Mouse (Mus musculus): ENCODE measurements at regions not wholly inside any gene's neighbourhood (a gene's known extent, or its start where the extent isn't known, plus 50 kb on each side); places are given as distances from the start of the nearest gene placed in this dataset.

DNA sequence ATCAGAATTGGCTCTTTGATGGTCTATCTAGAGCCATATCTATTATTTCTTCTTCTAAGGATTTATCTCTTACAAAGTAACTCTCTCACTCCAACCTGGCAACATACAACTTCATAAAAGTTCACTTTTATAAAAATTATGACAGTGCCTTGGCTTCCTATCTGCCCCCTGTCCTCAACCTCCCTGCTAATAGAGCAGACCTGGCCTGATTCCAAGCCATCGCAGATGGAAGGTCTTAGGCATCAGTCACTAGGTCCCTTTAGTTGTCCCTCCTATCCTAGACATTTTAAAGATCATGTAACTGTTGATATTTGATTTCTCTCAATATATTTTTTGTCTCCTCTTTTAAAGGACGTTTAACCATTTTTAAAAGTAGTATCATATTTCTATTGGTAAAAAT is 1974.3 kb upstream of the Slc39a10 start:
- DNase-seq (ENCODE audit: low read depth, low spot score) = no peak

- peak; percentile 20 for DNase-seq (ENCODE audit: low read depth, low spot score)
Measured at GRCm38 (mm10) chr1:48881373-48881772, 1988.7 kb upstream of the Slc39a10 start.

DNA sequence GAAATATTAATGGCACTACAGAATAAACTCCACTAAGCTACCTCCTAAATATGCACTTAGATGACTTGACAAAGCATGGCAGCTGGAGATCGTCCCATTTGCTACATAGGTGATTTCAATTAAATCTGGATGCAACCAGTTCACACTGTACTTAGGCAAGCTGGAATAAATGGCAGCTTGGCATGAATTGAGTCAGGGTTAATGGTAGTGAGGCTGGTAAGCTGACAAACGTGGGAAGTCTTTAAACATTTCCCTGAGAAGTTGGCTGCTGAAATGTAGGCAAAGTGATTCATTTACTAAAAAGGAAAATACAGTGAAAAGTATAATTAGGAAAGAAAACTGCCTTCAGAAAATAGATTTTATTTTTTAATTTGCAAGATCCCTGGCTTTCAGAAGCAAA is 2000.9 kb upstream of the Slc39a10 start:
- no peak for DNase-seq (ENCODE audit: low read depth, low spot score)

DNA sequence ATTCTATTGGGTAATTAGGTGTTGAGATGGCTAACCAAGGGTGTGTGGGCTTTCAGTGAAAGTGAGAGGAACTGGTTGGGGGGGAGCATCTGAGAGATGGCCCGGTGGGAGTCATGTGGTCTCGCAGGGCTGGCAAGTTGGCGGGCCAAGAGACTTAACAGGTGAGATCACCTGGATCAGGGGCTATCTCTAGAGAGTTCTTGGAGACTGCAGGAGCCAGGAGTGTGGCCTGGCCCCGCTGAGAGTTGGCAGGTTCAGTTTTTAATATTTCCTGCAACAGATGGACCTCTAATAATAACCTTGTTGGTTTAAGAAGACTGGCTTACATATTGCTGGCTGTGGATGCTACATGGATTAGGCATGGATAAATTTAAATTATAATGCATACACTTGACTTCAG is 1984.0 kb upstream of the Tmeff2 start:
- no peak for DNase-seq (ENCODE audit: low read depth, low spot score)

- DNase-seq (ENCODE audit: low read depth, low spot score) = no peak
Measured at GRCm38 (mm10) chr1:48943126-48943525, 1957.3 kb upstream of the Tmeff2 start.

GRCm38 (mm10) chr1:48943826-48944225 is 1956.6 kb upstream of the Tmeff2 start:
- no peak for DNase-seq (ENCODE audit: low read depth, low spot score)
